Mouse (Mus musculus) MEL (cell line): Measurements from ENCODE around the gene Npr3. TPM values are rescaled to one million over a fixed set of nuclear protein-coding genes. Genes with fewer than 3 reads are reported as not detected.

Experiments
- DNase-seq: peaks from one replicate; pipeline ENCODE4 v3.0.0; 2011; ENCODE audit warnings: low read depth, low spot score
- H3K27ac ChIP-seq: 2 replicates; pipeline ENCODE4 v1.5.1; 2012; ENCODE audit warnings: low read depth, mild to moderate bottlenecking, control low read depth, low read length, moderate library complexity; ENCODE audit not compliant: control insufficient read depth
- H3K27me3 ChIP-seq, 2 experiments: fragments of 150-350 bp in 1 of 2; sonication (generic) in 1 of 2; 2 replicates each; pipeline ENCODE4 v1.6.1; 2012; ENCODE audit warnings: low read length in 2 of 2, mild to moderate bottlenecking in 2 of 2, improper control_type of control experiment in 1 of 2, moderate library complexity in 1 of 2; ENCODE audit not compliant: insufficient read depth in 2 of 2, control insufficient read depth in 1 of 2
- H3K36me3 ChIP-seq, 2 experiments: 2 replicates each; pipeline ENCODE4 v1.6.1; 2012 to 2014; ENCODE audit warnings: low read length in 2 of 2, improper control_type of control experiment in 1 of 2, inconsistent platforms in 1 of 2, mild to moderate bottlenecking in 1 of 2; ENCODE audit not compliant: insufficient read depth in 2 of 2, control insufficient read depth in 1 of 2
- H3K4me1 ChIP-seq, 2 experiments: fragments of 150-350 bp in 1 of 2; sonication (generic) in 1 of 2; 2 replicates each; pipeline ENCODE4 v1.6.1; 2012; ENCODE audit warnings: low read length in 2 of 2, improper control_type of control experiment in 1 of 2, mild to moderate bottlenecking in 1 of 2; ENCODE audit not compliant: insufficient read depth in 2 of 2, control insufficient read depth in 1 of 2
- H3K4me3 ChIP-seq, 2 experiments: fragments of 150-350 bp in 1 of 2; sonication (generic) in 1 of 2; 2 replicates each; pipeline ENCODE4 v1.5.1; 2012; ENCODE audit warnings: low read depth in 2 of 2, low read length in 2 of 2, mild to moderate bottlenecking in 2 of 2, moderate library complexity in 2 of 2, control low read depth in 1 of 2, improper control_type of control experiment in 1 of 2; ENCODE audit not compliant: control insufficient read depth in 1 of 2, insufficient read depth in 1 of 2
- H3K79me2 ChIP-seq: 2 replicates; pipeline ENCODE4 v1.6.1; 2012; ENCODE audit warnings: mild to moderate bottlenecking, low read length, moderate library complexity; ENCODE audit not compliant: control insufficient read depth, poor library complexity, insufficient read depth
- H3K9ac ChIP-seq: 2 replicates; pipeline ENCODE4 v1.6.1; 2012; ENCODE audit warnings: low read depth, mild to moderate bottlenecking, control low read depth, low read length, moderate library complexity; ENCODE audit not compliant: control insufficient read depth, poor library complexity, severe bottlenecking
- H3K9me3 ChIP-seq: fragments of 150-350 bp; sonication (generic); replicated peaks from 2 replicates; pipeline ENCODE4 v1.6.1; 2012; ENCODE audit warnings: mild to moderate bottlenecking, low read length, improper control_type of control experiment, moderate library complexity; ENCODE audit not compliant: insufficient read depth
- CHD1 ChIP-seq: IDR thresholded peaks from 2 replicates; pipeline ENCODE4 v1.6.1; 2012; ENCODE audit warnings: low read depth, mild to moderate bottlenecking, inconsistent platforms, low read length, improper control_type of control experiment
- CTCF ChIP-seq, 3 experiments: IDR thresholded peaks in 2 of 3; conservative IDR thresholded peaks in 1 of 3; 2 replicates each; pipeline ENCODE4 v1.5.1; 2011 to 2012; ENCODE audit warnings: low read length in 3 of 3, low read depth in 2 of 3, mild to moderate bottlenecking in 2 of 3, improper control_type of control experiment in 1 of 3, inconsistent platforms in 1 of 3, mixed read lengths in 1 of 3, moderate library complexity in 1 of 3; ENCODE audit not compliant: control insufficient read depth in 1 of 3, insufficient read depth in 1 of 3, poor library complexity in 1 of 3, severe bottlenecking in 1 of 3
- E2F4 ChIP-seq: IDR thresholded peaks from 2 replicates; pipeline ENCODE4 v1.6.1; 2011; ENCODE audit warnings: low read depth, low read length, improper control_type of control experiment, borderline replicate concordance
- EP300 ChIP-seq, 2 experiments: IDR thresholded peaks; 2 replicates each; pipeline ENCODE4 v1.6.1; 2011; ENCODE audit warnings: improper control_type of control experiment in 2 of 2, low read length in 2 of 2, low read depth in 1 of 2, mild to moderate bottlenecking in 1 of 2
- GABPA ChIP-seq: IDR thresholded peaks from 2 replicates; pipeline ENCODE4 v1.6.1; 2012; ENCODE audit warnings: low read depth, mild to moderate bottlenecking, inconsistent platforms, low read length, improper control_type of control experiment, moderate library complexity
- GATA1 ChIP-seq: IDR thresholded peaks from 2 replicates; pipeline ENCODE4 v1.6.1; 2011; ENCODE audit warnings: low read depth, low read length, improper control_type of control experiment
- HCFC1 ChIP-seq: IDR thresholded peaks from 2 replicates; pipeline ENCODE4 v1.6.1; 2012; ENCODE audit warnings: low read depth, mild to moderate bottlenecking, inconsistent platforms, low read length, improper control_type of control experiment, moderate library complexity
- JUND ChIP-seq: IDR thresholded peaks from 2 replicates; pipeline ENCODE4 v1.6.1; 2011; ENCODE audit warnings: low read depth, mild to moderate bottlenecking, improper control_type of control experiment, low read length
- KAT2A ChIP-seq: conservative IDR thresholded peaks from 2 replicates; pipeline ENCODE4 v1.6.1; 2012; ENCODE audit warnings: low read depth, low read length, improper control_type of control experiment, inconsistent platforms
- MAFK ChIP-seq: IDR thresholded peaks from 2 replicates; pipeline ENCODE4 v1.6.1; 2011; ENCODE audit warnings: low read depth, mild to moderate bottlenecking, low read length, improper control_type of control experiment, borderline replicate concordance
- MAX ChIP-seq: IDR thresholded peaks from 2 replicates; pipeline ENCODE4 v1.6.1; 2011; ENCODE audit warnings: low read length, improper control_type of control experiment
- MEF2A ChIP-seq: IDR thresholded peaks from 2 replicates; pipeline ENCODE4 v1.6.1; 2014; ENCODE audit warnings: low read depth, mild to moderate bottlenecking, inconsistent platforms, low read length, improper control_type of control experiment; ENCODE audit not compliant: poor library complexity, insufficient replicate concordance, severe bottlenecking; ENCODE audit errors: extremely low read depth
- MYB ChIP-seq: IDR thresholded peaks from 2 replicates; pipeline ENCODE4 v1.6.1; 2011; ENCODE audit warnings: mild to moderate bottlenecking, low read depth, low read length, improper control_type of control experiment
- MYC ChIP-seq: IDR thresholded peaks from 2 replicates; pipeline ENCODE4 v1.6.1; 2011; ENCODE audit warnings: low read depth, mild to moderate bottlenecking, low read length, improper control_type of control experiment, moderate library complexity
- NELFE ChIP-seq: IDR thresholded peaks from 2 replicates; pipeline ENCODE4 v1.6.1; 2011; ENCODE audit warnings: low read depth, low read length, improper control_type of control experiment
- NRF1 ChIP-seq: IDR thresholded peaks from 2 replicates; pipeline ENCODE4 v1.6.1; 2014; ENCODE audit warnings: low read depth, mild to moderate bottlenecking, inconsistent platforms, low read length, improper control_type of control experiment, moderate library complexity; ENCODE audit not compliant: poor library complexity, insufficient read depth, severe bottlenecking
- POLR2A ChIP-seq, 2 experiments: IDR thresholded peaks; 2 replicates each; pipeline ENCODE4 v1.6.1; 2011 to 2012; ENCODE audit warnings: low read length in 2 of 2, mild to moderate bottlenecking in 2 of 2, control low read depth in 1 of 2, improper control_type of control experiment in 1 of 2, low read depth in 1 of 2, moderate library complexity in 1 of 2; ENCODE audit not compliant: control insufficient read depth in 1 of 2, insufficient read depth in 1 of 2, poor library complexity in 1 of 2
- POLR2AphosphoS5 ChIP-seq: IDR thresholded peaks from 2 replicates; pipeline ENCODE4 v1.6.1; 2012; ENCODE audit warnings: low read depth, borderline replicate concordance, mild to moderate bottlenecking, inconsistent platforms, low read length, moderate library complexity, mixed read lengths
- RAD21 ChIP-seq: IDR thresholded peaks from 2 replicates; pipeline ENCODE4 v1.6.1; 2011; ENCODE audit warnings: mild to moderate bottlenecking, low read depth, low read length, improper control_type of control experiment
- RCOR1 ChIP-seq: IDR thresholded peaks from 2 replicates; pipeline ENCODE4 v1.6.1; 2012; ENCODE audit warnings: low read depth, mild to moderate bottlenecking, inconsistent platforms, low read length, improper control_type of control experiment
- SMC3 ChIP-seq: IDR thresholded peaks from 2 replicates; pipeline ENCODE4 v1.6.1; 2011; ENCODE audit warnings: low read depth, low read length, improper control_type of control experiment
- TAL1 ChIP-seq: IDR thresholded peaks from 2 replicates; pipeline ENCODE4 v1.6.1; 2012; ENCODE audit warnings: mild to moderate bottlenecking, inconsistent platforms, low read length, moderate library complexity, mixed read lengths
- TBP ChIP-seq: IDR thresholded peaks from 2 replicates; pipeline ENCODE4 v1.8.0; 2011; ENCODE audit warnings: low read depth, low read length, improper control_type of control experiment
- UBTF ChIP-seq: IDR thresholded peaks from 2 replicates; pipeline ENCODE4 v1.6.1; 2012; ENCODE audit warnings: low read depth, mild to moderate bottlenecking, inconsistent platforms, low read length, improper control_type of control experiment, moderate library complexity, borderline replicate concordance; ENCODE audit not compliant: insufficient read depth
- USF2 ChIP-seq, 2 experiments: IDR thresholded peaks; 2 replicates each; pipeline ENCODE4 v1.6.1; 2011 to 2012; ENCODE audit warnings: improper control_type of control experiment in 2 of 2, low read length in 2 of 2, borderline replicate concordance in 1 of 2, inconsistent platforms in 1 of 2, low read depth in 1 of 2, mild to moderate bottlenecking in 1 of 2; ENCODE audit not compliant: insufficient read depth in 1 of 2
- ZC3H11A ChIP-seq: IDR thresholded peaks from 2 replicates; pipeline ENCODE4 v1.6.1; 2012; ENCODE audit warnings: low read depth, mild to moderate bottlenecking, inconsistent platforms, low read length, improper control_type of control experiment
- ZNF384 ChIP-seq: IDR thresholded peaks from 2 replicates; pipeline ENCODE4 v1.6.1; 2012; ENCODE audit warnings: low read depth, mild to moderate bottlenecking, inconsistent platforms, low read length, improper control_type of control experiment
- polyA plus RNA-seq, 2 experiments: library from polyadenylated mRNA; stranded (reverse) in 1 of 2; unstranded in 1 of 2; fragments of >175 nt in 1 of 2; fragments of >200 nt in 1 of 2; gene quantifications; 2 replicates each; pipeline versions ENCODE4 v1.2.1 to v1.2.4; 2012; ENCODE audit warnings: low replicate concordance in 2 of 2, low read depth in 1 of 2; ENCODE audit not compliant: insufficient read length in 2 of 2, insufficient read depth in 1 of 2, missing spikeins in 1 of 2
- total RNA-seq: library from RNA; depleted of rRNA; stranded (reverse); fragments of 300-350 nt; gene quantifications from 2 replicates; pipeline ENCODE4 v1.2.3, GENCODE M21; 2012

Gene Npr3
- total and polyA plus RNA-seq, 3 experiments: not detected

GRCm38 (mm10) chr15:11949490-11949889 is 42.4 kb upstream of the Npr3 start:
- Histone ChIP-seq H3K36me3 (no peaks in the 10 kb centered on the region), H3K27me3 (peaks cover 2 to 15% of the 10 kb centered on the region in 2 experiments)
- TF ChIP-seq TAL1: no peak
- no peak for TF ChIP-seq GABPA
- TF ChIP-seq CTCF (IDR thresholded peaks at IDR 0.05 in 2 of 3, conservative IDR thresholded peaks at IDR 0.05 in 1 of 3; ENCODE audit: control insufficient read depth in 1 of 3, insufficient read depth in 1 of 3, low read depth in 2 of 3, low read length in 3 of 3, poor library complexity in 1 of 3, severe bottlenecking in 1 of 3): no peak
- TF ChIP-seq NRF1: no peak
- no peak for TF ChIP-seq ZC3H11A
- TF ChIP-seq E2F4: no peak
- no peak for TF ChIP-seq SMC3
- no peak for TF ChIP-seq UBTF
- no peak for TF ChIP-seq GATA1
- no peak for TF ChIP-seq HCFC1
- no peak for TF ChIP-seq JUND
- TF ChIP-seq EP300 (IDR thresholded peaks at IDR 0.05; ENCODE audit: low read depth in 1 of 2, low read length in 2 of 2): no peak
- no peak for TF ChIP-seq POLR2A (IDR thresholded peaks at IDR 0.05; ENCODE audit: control insufficient read depth in 1 of 2, insufficient read depth in 1 of 2, low read depth in 1 of 2, low read length in 2 of 2, poor library complexity in 1 of 2)
- TF ChIP-seq MEF2A: no peak
- no peak for TF ChIP-seq MAX
- TF ChIP-seq MYB: no peak
- TF ChIP-seq KAT2A: no peak
- TF ChIP-seq TBP: no peak
- no peak for TF ChIP-seq CHD1
- TF ChIP-seq, all 39 proteins: peak for 0
- no peak for DNase-seq
- H3K79me2 ChIP-seq: no peaks in the 10 kb centered on the region
- H3K9ac ChIP-seq: no peak overlapping the region
- H3K4me3 ChIP-seq: no peak overlapping the region
- H3K4me1 ChIP-seq: no peaks in the 10 kb centered on the region
- H3K9me3 ChIP-seq: no peaks in the 10 kb centered on the region
- H3K27ac ChIP-seq: no peak overlapping the region

GRCm38 (mm10) chr15:11940855-11941254 is 33.8 kb upstream of the Npr3 start:
- Histone ChIP-seq H3K4me3 (no peak overlapping the region), H3K4me1 (no peaks in the 10 kb centered on the region), H3K27me3 (no peaks in the 10 kb centered on the region), H3K36me3 (no peaks in the 10 kb centered on the region), H3K9me3 (no peaks in the 10 kb centered on the region), H3K27ac (no peak overlapping the region), H3K79me2 (no peaks in the 10 kb centered on the region), H3K9ac (no peak overlapping the region)
- no peak for TF ChIP-seq RCOR1
- no peak for TF ChIP-seq TBP
- no peak for TF ChIP-seq E2F4
- TF ChIP-seq RAD21: no peak
- no peak for TF ChIP-seq EP300 (IDR thresholded peaks at IDR 0.05; ENCODE audit: low read depth in 1 of 2, low read length in 2 of 2)
- no peak for TF ChIP-seq NRF1
- TF ChIP-seq UBTF: no peak
- no peak for TF ChIP-seq MEF2A
- no peak for TF ChIP-seq MYC
- TF ChIP-seq CTCF (IDR thresholded peaks at IDR 0.05 in 2 of 3, conservative IDR thresholded peaks at IDR 0.05 in 1 of 3; ENCODE audit: control insufficient read depth in 1 of 3, insufficient read depth in 1 of 3, low read depth in 2 of 3, low read length in 3 of 3, poor library complexity in 1 of 3, severe bottlenecking in 1 of 3): no peak
- TF ChIP-seq MYB: no peak
- TF ChIP-seq POLR2AphosphoS5: no peak
- TF ChIP-seq USF2 (IDR thresholded peaks at IDR 0.05; ENCODE audit: borderline replicate concordance in 1 of 2, insufficient read depth in 1 of 2, low read depth in 1 of 2, low read length in 2 of 2): no peak
- no peak for TF ChIP-seq NELFE
- no peak for TF ChIP-seq TAL1
- TF ChIP-seq ZNF384: no peak
- TF ChIP-seq MAFK: no peak
- no peak for TF ChIP-seq HCFC1
- no peak for DNase-seq
